Mouse (Mus musculus) forebrain, embryonic 10.5 days (tissue): ENCODE measurements at regions not wholly inside any gene's neighbourhood (a gene's known extent, or its start where the extent isn't known, plus 50 kb on each side); places are given as distances from the start of the nearest gene placed in this dataset.

ENCODE experiments used
- DNase-seq: peaks from one replicate; pipeline ENCODE4 v3.0.0-alpha.2; 2017; ENCODE audit warnings: low spot score; ENCODE audit errors: extremely low spot score
- H3K27ac ChIP-seq: fragments of 300-500 bp; sonication (generic); 2 replicates; pipeline ENCODE4 v1.5.1; 2016; ENCODE audit warnings: mild to moderate bottlenecking
- H3K27me3 ChIP-seq: fragments of 300-500 bp; sonication (generic); 2 replicates; pipeline ENCODE4 v1.6.1; 2016; ENCODE audit warnings: mild to moderate bottlenecking; ENCODE audit not compliant: poor library complexity, severe bottlenecking
- H3K36me3 ChIP-seq: fragments of 300-500 bp; sonication (generic); replicated peaks from 2 replicates; pipeline ENCODE4 v1.6.1; 2016; ENCODE audit warnings: mild to moderate bottlenecking, moderate library complexity
- H3K4me1 ChIP-seq: fragments of 300-500 bp; sonication (generic); 2 replicates; pipeline ENCODE4 v1.6.1; 2016
- H3K4me3 ChIP-seq: fragments of 300-500 bp; sonication (generic); 2 replicates; pipeline ENCODE4 v1.5.1; 2016; ENCODE audit warnings: mild to moderate bottlenecking, moderate library complexity
- H3K9me3 ChIP-seq: fragments of 300-500 bp; sonication (generic); 2 replicates; pipeline ENCODE4 v1.6.1; 2016; ENCODE audit warnings: mild to moderate bottlenecking, moderate library complexity
- WGBS: fragments of 180-500 bp; shearing (Covaris S2); methylation state at CpG from one replicate; pipeline ENCODE4 v1.1.7; 2016; 5-methylcytosine and 5-hydroxymethylcytosine counted together

DNA sequence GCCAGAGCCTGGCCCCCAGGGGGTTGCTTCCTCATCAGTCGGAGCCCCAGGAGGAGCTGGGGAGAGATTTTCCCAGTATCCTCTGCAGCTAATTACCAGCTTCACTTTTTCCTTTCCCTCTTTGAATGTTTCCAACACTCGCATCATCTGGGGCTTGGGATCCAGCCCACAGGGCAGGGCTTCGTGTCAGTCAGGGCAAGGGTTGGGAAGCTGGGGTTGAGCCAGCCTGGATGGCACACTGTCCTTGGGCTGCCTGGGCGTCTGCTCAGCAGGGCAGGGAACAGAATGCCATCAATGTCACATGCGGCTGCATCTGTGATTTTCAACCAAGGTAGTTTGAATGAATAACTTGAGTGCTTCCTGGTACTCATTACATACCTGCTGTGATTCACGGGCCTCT lies 52.4 kb upstream of the Tle3 start:
- 51% methylated on average over 6 of the region's 6 CpGs for WGBS
- Histone ChIP-seq H3K4me3 (no peak overlapping the region), H3K9me3 (no peaks in the 10 kb centered on the region), H3K27me3 (peaks cover 96% of the 10 kb centered on the region), H3K36me3 (no peaks in the 10 kb centered on the region), H3K4me1 (peaks cover 66% of the 10 kb centered on the region), H3K27ac (no peak overlapping the region)
- DNase-seq = no peak

DNA sequence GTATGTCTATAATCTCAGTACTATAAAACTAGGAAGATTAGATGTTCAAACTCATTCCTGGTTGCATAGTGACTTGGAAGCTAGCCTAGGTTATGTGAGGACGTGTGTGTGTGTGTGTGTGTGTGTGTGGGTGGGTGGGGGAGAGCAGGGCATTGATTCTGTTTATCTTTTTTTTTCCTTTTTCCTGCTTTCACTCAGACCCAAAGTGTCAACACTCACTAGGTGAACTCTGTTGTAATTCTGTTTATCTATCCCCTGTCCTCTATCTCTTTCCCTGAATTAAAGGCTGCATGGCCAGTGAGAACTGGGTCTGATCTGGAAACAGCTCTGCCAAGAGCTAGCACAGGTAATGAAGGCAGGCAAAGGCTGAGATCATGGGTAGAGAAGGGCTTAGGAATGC lies 50.9 kb upstream of the Tle3 start:
- Histone ChIP-seq H3K4me1 (peaks cover 66% of the 10 kb centered on the region), H3K4me3 (no peak overlapping the region), H3K27me3 (peaks cover 96% of the 10 kb centered on the region), H3K27ac (no peak overlapping the region), H3K36me3 (no peaks in the 10 kb centered on the region), H3K9me3 (no peaks in the 10 kb centered on the region)
- DNase-seq = no peak
- 80% methylated on average over 1 of the region's 1 CpGs for WGBS

DNA sequence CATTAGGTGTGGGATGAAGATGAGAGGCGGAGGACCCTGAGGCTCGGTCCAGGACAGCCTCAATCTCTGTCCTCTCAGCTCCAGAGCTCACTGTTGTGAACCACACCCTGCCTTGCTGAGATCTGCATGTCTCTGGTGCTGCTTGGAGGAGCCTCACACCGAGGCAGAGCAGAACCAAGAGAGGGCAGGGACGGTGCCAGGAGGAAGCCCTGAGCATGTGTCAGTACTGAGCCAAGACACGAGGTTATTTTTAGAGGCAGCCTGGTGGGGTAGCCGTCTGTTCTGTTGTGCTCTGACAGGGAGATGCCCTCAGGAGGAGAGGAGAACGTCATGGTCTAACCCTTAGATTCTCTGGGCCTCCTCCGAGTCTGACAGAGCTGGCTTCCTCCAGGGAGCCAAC lies 50.3 kb upstream of the Tle3 start:
- Histone ChIP-seq H3K9me3 (no peaks in the 10 kb centered on the region), H3K4me3 (no peak overlapping the region), H3K4me1 (peaks cover 66% of the 10 kb centered on the region), H3K27ac (no peak overlapping the region), H3K36me3 (no peaks in the 10 kb centered on the region), H3K27me3 (peaks cover 96% of the 10 kb centered on the region)
- 75% methylated on average over 8 of the region's 8 CpGs for WGBS
- no peak for DNase-seq

DNA sequence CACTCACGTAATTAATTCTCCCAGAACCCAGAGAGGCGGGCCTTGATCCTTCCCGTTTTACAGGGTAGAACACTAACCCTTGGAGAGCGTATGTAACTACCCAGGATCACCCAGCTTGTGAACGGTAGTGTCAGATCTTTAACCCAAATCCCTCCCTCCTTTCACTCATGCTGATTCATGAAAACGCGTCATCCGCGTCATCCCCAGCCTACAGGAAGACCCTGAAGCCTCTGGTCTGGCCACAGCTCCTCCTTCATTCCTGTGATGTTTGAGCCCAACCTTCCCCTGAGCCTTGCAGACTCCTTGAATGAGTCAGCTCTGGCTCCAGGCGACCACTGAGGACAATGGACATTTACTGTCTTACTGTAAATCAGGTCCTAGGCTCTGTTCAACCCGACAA lies 49.8 kb upstream of the Tle3 start:
- H3K27ac ChIP-seq = peak overlapping the region; percentile 35; the same call in 1 of the 2 replicates
- no peak for DNase-seq
- H3K36me3 ChIP-seq = no peaks in the 10 kb centered on the region
- H3K9me3 ChIP-seq = no peaks in the 10 kb centered on the region
- H3K4me1 ChIP-seq = peaks cover 65% of the 10 kb centered on the region
- H3K27me3 ChIP-seq = peaks cover 96% of the 10 kb centered on the region
- H3K4me3 ChIP-seq = no peak overlapping the region
- 68% methylated on average over 11 of the region's 11 CpGs for WGBS
